In the genomic region with DNA sequence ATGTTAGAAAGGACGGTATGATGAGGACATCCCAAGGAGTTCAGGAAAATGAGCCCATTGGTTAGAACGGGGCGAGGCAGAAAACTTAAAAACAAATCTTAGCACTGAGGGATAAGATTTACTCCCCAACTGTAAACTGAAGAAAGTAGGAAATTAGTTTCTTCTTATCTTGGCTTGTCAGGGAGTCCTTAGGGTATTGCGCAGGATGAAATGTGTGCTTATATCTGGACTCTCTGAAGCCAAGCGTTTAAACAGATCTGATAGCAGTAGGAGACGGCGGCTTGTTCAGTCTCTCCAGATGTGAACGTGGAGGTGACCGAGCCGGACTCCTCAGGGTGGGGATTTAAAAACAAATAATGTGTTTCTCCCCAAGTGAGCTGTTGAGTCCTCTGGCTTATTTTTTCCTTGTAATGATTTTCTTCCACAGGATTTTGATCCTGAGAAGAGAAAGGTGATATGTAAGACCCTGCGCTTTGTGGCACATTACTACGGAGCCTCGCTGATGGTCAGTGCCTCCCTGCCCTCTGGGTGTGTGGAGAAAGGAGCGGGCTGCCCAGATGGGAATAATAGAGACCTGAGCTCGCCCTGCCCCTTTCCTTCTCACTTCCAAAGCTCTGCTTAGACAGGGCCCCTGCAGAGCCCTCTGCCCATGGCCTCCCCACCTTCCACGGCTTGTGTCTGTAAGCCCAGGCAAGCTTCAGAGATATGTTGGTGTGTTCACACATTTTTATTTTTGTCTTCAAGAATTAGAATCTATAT, we compare ENCODE assay signal across 14 mouse cellular contexts. TPM values are rescaled to one million over a fixed set of nuclear protein-coding genes. Genes with fewer than 3 reads are reported as not detected.
DNase-seq lines count a peak whose midpoint lies in the region; ATAC-seq and TF ChIP-seq lines count a peak whose summit lies in the region.
"Had no signal": no experiment of that assay in that cellular context is flagged by ENCODE, and none has a peak within 500 bp of the region (broad histone marks: within the 10 kb centered on the region; RNA-seq: fewer than 3 reads in every experiment).

No protein-coding gene starts in this region.

- 0 out of 2 replicates have a peak, but pooled peaks have one; percentile 17 for ATAC-seq in heart, postnatal 0 days (ENCODE audit: insufficient read depth, low read depth)
- no peak for ATAC-seq in midbrain, embryonic 11.5 days (ENCODE audit: low FRiP score)
- peak; percentile 36; the same call in 1 of the 2 replicates for ATAC-seq in limb, embryonic 12.5 days (ENCODE audit: insufficient number of reproducible peaks, insufficient read depth, low FRiP score, low TSS enrichment, low read depth)

- no peaks in the 10 kb centered on the region for H3K36me3 ChIP-seq in heart, postnatal 0 days (replicated peaks; ENCODE audit: control insufficient read depth, insufficient read depth, low read length)
- H3K36me3 ChIP-seq in midbrain, embryonic 10.5 days = no peaks in the 10 kb centered on the region
- H3K36me3 ChIP-seq in midbrain, embryonic 11.5 days (ENCODE audit: control insufficient read depth, insufficient read depth, low read length) = no peaks in the 10 kb centered on the region
- peaks cover 3% of the 10 kb centered on the region; the same call in 1 of the 2 replicates for H3K36me3 ChIP-seq in limb, embryonic 12.5 days

- intact Hi-C loops in heart, postnatal 36 days (cut with DNase I) = no loop called here

- H3K4me3 ChIP-seq in heart, postnatal 0 days (ENCODE audit: low read depth, low read length) = no peak overlapping the region
- no peak overlapping the region for H3K4me3 ChIP-seq in midbrain, embryonic 10.5 days
- H3K4me3 ChIP-seq in midbrain, embryonic 11.5 days (ENCODE audit: low read depth, low read length) = no peak overlapping the region
- H3K4me3 ChIP-seq in limb, embryonic 12.5 days (replicated peaks) = no peak overlapping the region

- no peak overlapping the region for H3K9ac ChIP-seq in heart, postnatal 0 days (replicated peaks; ENCODE audit: low read depth, low read length)
- no peak overlapping the region for H3K9ac ChIP-seq in midbrain, embryonic 11.5 days (ENCODE audit: low read length)
- no peak overlapping the region for H3K9ac ChIP-seq in limb, embryonic 12.5 days (replicated peaks)

- DNase-seq in heart, postnatal 0 days (ENCODE audit: low spot score) = no peak
- DNase-seq in heart, postnatal 36 days = no peak
- DNase-seq in midbrain, embryonic 10.5 days (ENCODE audit: low spot score) = peak; percentile 26
- DNase-seq in midbrain, embryonic 11.5 days (ENCODE audit: low spot score, missing footprints) = no peak
- no peak for DNase-seq in left cerebral cortex, adult 9 months (ENCODE audit: low spot score in 2 of 2)
- no peak for DNase-seq in cerebellum, adult 9-11 months
- no peak for DNase-seq in spleen, adult 12 weeks (ENCODE audit: low spot score)
- DNase-seq: adrenal gland, postnatal 36 days; kidney, adult 18-20 months; lung, postnatal 4 days; thymus, adult 18-20 months had no signal

- no peak for TF ChIP-seq EP300 in heart, postnatal 0 days (IDR thresholded peaks at IDR 0.05; ENCODE audit: low read depth)

- WGBS in heart, postnatal 0 days = 55% methylated on average over 16 of the region's 16 CpGs
- WGBS in midbrain, embryonic 10.5 days = 57% methylated on average over 16 of the region's 16 CpGs
- WGBS in midbrain, embryonic 11.5 days = 58% methylated on average over 16 of the region's 16 CpGs
- WGBS in limb, embryonic 12.5 days = 37% methylated on average over 16 of the region's 16 CpGs

- no peak overlapping the region for H3K27ac ChIP-seq in heart, postnatal 0 days (ENCODE audit: low read depth)
- peak overlapping the region; percentile 50 for H3K27ac ChIP-seq in midbrain, embryonic 10.5 days (replicated peaks)
- no peak overlapping the region for H3K27ac ChIP-seq in midbrain, embryonic 11.5 days (ENCODE audit: low read depth, low read length)
- H3K27ac ChIP-seq in limb, embryonic 12.5 days = 0 out of 2 replicates have a peak overlapping the region, but pooled peaks have one; percentile 59

- TF ChIP-seq CTCF in heart, postnatal 0 days (IDR thresholded peaks at IDR 0.05; ENCODE audit: low read depth) = no peak

- H3K4me1 ChIP-seq in heart, postnatal 0 days (ENCODE audit: control insufficient read depth, insufficient read depth) = 0 out of 2 replicates have a peak, but pooled peaks cover 3% of the 10 kb centered on the region
- H3K4me1 ChIP-seq in midbrain, embryonic 10.5 days = peaks cover 34% of the 10 kb centered on the region
- H3K4me1 ChIP-seq in midbrain, embryonic 11.5 days (ENCODE audit: control insufficient read depth, insufficient read depth, low read length) = peaks cover 5% of the 10 kb centered on the region; the same call in 1 of the 2 replicates
- peaks cover 29% of the 10 kb centered on the region for H3K4me1 ChIP-seq in limb, embryonic 12.5 days (replicated peaks)

- H3K4me2 ChIP-seq in heart, postnatal 0 days (ENCODE audit: low read depth, low read length) = no peak overlapping the region; the same call in 1 of the 2 replicates
- H3K4me2 ChIP-seq in midbrain, embryonic 11.5 days = no peak overlapping the region
- no peak overlapping the region for H3K4me2 ChIP-seq in limb, embryonic 12.5 days

- no peaks in the 10 kb centered on the region for H3K27me3 ChIP-seq in heart, postnatal 0 days (ENCODE audit: control insufficient read depth, insufficient read depth, low read length)
- no peaks in the 10 kb centered on the region for H3K27me3 ChIP-seq in midbrain, embryonic 10.5 days (ENCODE audit: low read depth, poor library complexity, severe bottlenecking)
- H3K27me3 ChIP-seq in midbrain, embryonic 11.5 days (ENCODE audit: control insufficient read depth, insufficient read depth, low read length) = no peaks in the 10 kb centered on the region
- no peaks in the 10 kb centered on the region for H3K27me3 ChIP-seq in limb, embryonic 12.5 days

- H3K9me3 ChIP-seq in heart, postnatal 0 days (replicated peaks; ENCODE audit: control insufficient read depth, low read length) = no peaks in the 10 kb centered on the region
- H3K9me3 ChIP-seq in midbrain, embryonic 10.5 days (replicated peaks) = no peaks in the 10 kb centered on the region
- H3K9me3 ChIP-seq in midbrain, embryonic 11.5 days (ENCODE audit: control insufficient read depth, low read length) = no peaks in the 10 kb centered on the region
- H3K9me3 ChIP-seq in limb, embryonic 12.5 days = no peaks in the 10 kb centered on the region

RNA-seq across cellular contexts. Expression of gene Dync2li1, which starts 18.2 kb away (rescaled TPM):
- total RNA-seq in heart, postnatal 0 days (2014; rRNA removed; ENCODE audit: low replicate concordance) = 3.9 TPM in 1 of 2 replicates, not detected in the other
- polyA plus RNA-seq in heart, postnatal 0 days (2015; fragmentation: Nextera tagmentation; extraction: Ambion mirVana) = 6.4 and 6.6 TPM in 2 replicates
- 1 to 10 TPM; 2.6 to 3.9 TPM for total RNA-seq in heart, postnatal 36 days (2021)
- polyA plus RNA-seq in midbrain, embryonic 10.5 days (2016; fragmentation: Nextera tagmentation; extraction: Ambion mirVana) = 30.9 and 32.7 TPM in 2 replicates
- polyA plus RNA-seq in midbrain, embryonic 11.5 days (2014; fragmentation: Nextera tagmentation; extraction: Ambion mirVana) = 36.9 and 37.1 TPM in 2 replicates
- 41.5 and 42.1 TPM in 2 replicates for polyA plus RNA-seq in limb, embryonic 12.5 days (2016; fragmentation: Nextera tagmentation; extraction: Ambion mirVana)

RNA-seq across cellular contexts. Expression of gene Abcg8, which starts 31.6 kb away (rescaled TPM):
- total RNA-seq in heart, postnatal 0 days (2014; rRNA removed; ENCODE audit: low replicate concordance) = not detected in 2 replicates
- not detected in 2 replicates for polyA plus RNA-seq in heart, postnatal 0 days (2015; fragmentation: Nextera tagmentation; extraction: Ambion mirVana)
- total RNA-seq in heart, postnatal 36 days (2021) = not detected
- polyA plus RNA-seq in midbrain, embryonic 10.5 days (2016; fragmentation: Nextera tagmentation; extraction: Ambion mirVana) = 0.15 TPM in 1 of 2 replicates, not detected in the other
- polyA plus RNA-seq in midbrain, embryonic 11.5 days (2014; fragmentation: Nextera tagmentation; extraction: Ambion mirVana) = 0.21 TPM in 1 of 2 replicates, not detected in the other
- polyA plus RNA-seq in limb, embryonic 12.5 days (2016; fragmentation: Nextera tagmentation; extraction: Ambion mirVana) = 0.11 TPM in 1 of 2 replicates, not detected in the other
- total RNA-seq: adrenal gland, postnatal 36 days; heart, postnatal 25 days; left cerebral cortex, postnatal 25 days had no signal

RNA-seq across cellular contexts. Expression of gene Abcg5, which starts 38.3 kb away (rescaled TPM):
- total RNA-seq in heart, postnatal 0 days (2014; rRNA removed; ENCODE audit: low replicate concordance) = not detected in 2 replicates
- polyA plus RNA-seq in heart, postnatal 0 days (2015; fragmentation: Nextera tagmentation; extraction: Ambion mirVana) = not detected in 2 replicates
- not detected for total RNA-seq in heart, postnatal 36 days (2021)
- polyA plus RNA-seq in midbrain, embryonic 10.5 days (2016; fragmentation: Nextera tagmentation; extraction: Ambion mirVana) = 1.6 and 3.0 TPM in 2 replicates
- 1.9 and 2.4 TPM in 2 replicates for polyA plus RNA-seq in midbrain, embryonic 11.5 days (2014; fragmentation: Nextera tagmentation; extraction: Ambion mirVana)
- 0.95 and 1.1 TPM in 2 replicates for polyA plus RNA-seq in limb, embryonic 12.5 days (2016; fragmentation: Nextera tagmentation; extraction: Ambion mirVana)
- total RNA-seq: adrenal gland, postnatal 36 days; heart, postnatal 25 days; left cerebral cortex, postnatal 25 days had no signal

Comparison
In these comparisons a context has a peak if more than half of its experiments do, and no peak if none do; other contexts are left out.
1. H3K27ac ChIP-seq: peak in midbrain, embryonic 10.5 days (single experiment) and limb, embryonic 12.5 days (single experiment); none in heart, postnatal 0 days (single experiment) and midbrain, embryonic 11.5 days (single experiment).